Mouse (Mus musculus): ENCODE measurements at regions not wholly inside any gene's neighbourhood (a gene's known extent, or its start where the extent isn't known, plus 50 kb on each side); places are given as distances from the start of the nearest gene placed in this dataset.

DNA sequence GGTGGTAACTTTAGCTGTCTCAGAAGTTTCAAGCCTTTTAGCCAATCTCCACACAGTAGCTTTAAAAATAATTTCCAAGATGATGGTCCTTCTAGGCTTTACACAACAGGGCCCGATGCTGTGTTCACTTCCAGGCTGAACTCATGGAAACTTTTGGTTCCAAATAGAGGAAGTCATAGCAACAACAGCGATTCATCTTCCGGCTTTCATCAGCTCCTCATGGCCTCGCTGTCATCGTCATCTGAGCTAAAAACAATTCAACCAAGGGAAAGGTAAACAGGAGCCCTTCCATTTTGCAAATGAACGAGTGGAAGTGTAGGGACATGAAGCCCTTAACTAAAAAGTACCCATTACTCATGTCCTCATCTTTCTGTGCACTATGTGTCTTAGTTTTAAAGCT is 270.8 kb upstream of the Kcnj16 start:
- no peak for TF ChIP-seq CTCF (IDR thresholded peaks at IDR 0.05; ENCODE audit: low read depth)
- no peak for TF ChIP-seq EP300 (optimal IDR thresholded peaks at IDR 0.05)
